Mouse (Mus musculus): ENCODE data around the gene Gm867. TPM values are rescaled to one million over a fixed set of nuclear protein-coding genes. Genes with fewer than 3 reads are reported as not detected.

Gm867 gene
- total RNA-seq, 1 experiment from 2014 or later = 2.2 TPM

- peak; percentile 81 for DNase-seq
These were observed 43.1 kb downstream of the Gm867 start for GRCm38 (mm10) chr10:75897373-75897772.

- no peak for DNase-seq
These were observed 44.3 kb downstream of the Gm867 start for GRCm38 (mm10) chr10:75896208-75896607.

- no peak for DNase-seq
These were observed 44.7 kb downstream of the Gm867 start for GRCm38 (mm10) chr10:75895730-75896129.

- no peak for DNase-seq
These were observed 45.9 kb downstream of the Gm867 start for GRCm38 (mm10) chr10:75894601-75895000.

GRCm38 (mm10) chr10:75893089-75893750, 47.3 kb downstream of the Gm867 start, which contains the start of gene Derl3:
Gene Derl3, plus strand, starts transcription at chr10:75893413.
- peak; percentile 94 for DNase-seq

GRCm38 (mm10) chr10:75889406-75890153, 50.9 kb downstream of the Gm867 start:
- no peak for DNase-seq

Other genes starting within 250 kb of the Gm867 start
- 34.3 and 40.7 TPM in 2 replicates for gene Cabin1, start 176.3 kb downstream of the Gm867 start, total RNA-seq (2021)
- 142 and 159 TPM in 2 replicates for gene Ddt, start 167.3 kb downstream of the Gm867 start, total RNA-seq (2021)
- gene Gm20441, start 159.7 kb downstream of the Gm867 start, total RNA-seq (2021) = not detected in 2 replicates
- 21.4 and 24.9 TPM in 2 replicates for gene Gstt3, start 159.3 kb downstream of the Gm867 start, total RNA-seq (2021)
- 33.4 and 39.2 TPM in 2 replicates for gene Gstt1, start 142.1 kb downstream of the Gm867 start, total RNA-seq (2021)
- not detected in 2 replicates for gene Gstt4, start 118.1 kb downstream of the Gm867 start, total RNA-seq (2021)
- 34.2 and 41.5 TPM in 2 replicates for gene Gstt2, start 103.2 kb downstream of the Gm867 start, total RNA-seq (2021)
- gene Mif, start 80.4 kb downstream of the Gm867 start, total RNA-seq (2021) = 287 and 343 TPM in 2 replicates
- gene Derl3, start 47.3 kb downstream of the Gm867 start, total RNA-seq (2021) = 1.1 and 1.5 TPM in 2 replicates
- gene Smarcb1, start 19.1 kb downstream of the Gm867 start, total RNA-seq (2021) = 84.7 and 85.0 TPM in 2 replicates
- 787 and 1,051 TPM in 2 replicates for gene Chchd10, start 7.5 kb downstream of the Gm867 start, total RNA-seq (2021)
- gene Mmp11, start 4.2 kb downstream of the Gm867 start, total RNA-seq (2021) = 7.9 and 9.5 TPM in 2 replicates
- gene Vpreb3, start 2.4 kb upstream of the Gm867 start, total RNA-seq (2021) = not detected in 2 replicates
- gene Gm5134, start 13.8 kb upstream of the Gm867 start, total RNA-seq (2021) = not detected in 2 replicates
- gene Zfp280b, start 92.0 kb upstream of the Gm867 start, total RNA-seq (2021) = 11.0 and 11.4 TPM in 2 replicates
- gene Slc5a4b, start 170.3 kb upstream of the Gm867 start, total RNA-seq (2021) = not detected in 2 replicates
- not detected in 2 replicates for gene Slc5a4a, start 206.8 kb upstream of the Gm867 start, total RNA-seq (2021)

Measured in adrenal gland, postnatal 25 days (tissue).